Mouse (Mus musculus) kidney, adult 2 months (tissue): ENCODE measurements at regions not wholly inside any gene's neighbourhood (a gene's known extent, or its start where the extent isn't known, plus 50 kb on each side); places are given as distances from the start of the nearest gene placed in this dataset.

Source experiments
- CTCF ChIP-seq: fragments of 200-500 bp; conservative IDR thresholded peaks from 2 replicates; pipeline ENCODE4 v1.5.1; 2011; ENCODE audit warnings: low read depth, mild to moderate bottlenecking, control low read depth, low read length, moderate library complexity, mixed read lengths; ENCODE audit not compliant: insufficient read depth, insufficient read length
- POLR2A ChIP-seq: fragments of 200-500 bp; IDR thresholded peaks from one replicate; pipeline ENCODE4 v1.6.1; 2011; ENCODE audit warnings: low read depth, low read length, control low read depth

DNA sequence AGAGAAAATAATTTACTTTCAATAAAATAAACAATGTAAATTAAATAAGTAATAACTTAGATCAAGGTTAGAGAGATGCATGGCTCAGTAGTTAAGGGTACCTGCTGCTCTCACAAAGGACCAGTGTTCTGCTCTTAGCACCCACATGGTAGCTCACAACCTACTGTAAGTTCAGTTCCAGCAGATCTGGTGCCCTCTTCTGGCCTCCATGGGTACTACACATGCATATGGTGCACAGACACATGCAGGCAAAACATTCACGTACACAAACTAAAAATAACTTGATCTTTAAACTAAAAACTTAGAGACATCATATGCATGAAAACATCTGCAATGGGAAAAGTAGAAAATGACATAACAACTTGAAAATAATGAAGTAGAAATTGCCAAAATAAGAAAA is 184.2 kb upstream of the Ank start:
- TF ChIP-seq CTCF = no peak
- no peak for TF ChIP-seq POLR2A
